Mouse (Mus musculus): ENCODE measurements around the gene Mettl27. TPM values are rescaled to one million over a fixed set of nuclear protein-coding genes. Genes with fewer than 3 reads are reported as not detected.
A peak's percentile ranks its signal among the peaks of the same experiment; 100 is the strongest.
"Not testable (repeated sequence)": the region's sequence is repeated elsewhere in the genome, so short reads cannot be mapped to it uniquely, and the experiment has no call there.

Mettl27 gene
- polyA plus RNA-seq, 1 experiment from 2014 or later, result 17.2 TPM

DNA sequence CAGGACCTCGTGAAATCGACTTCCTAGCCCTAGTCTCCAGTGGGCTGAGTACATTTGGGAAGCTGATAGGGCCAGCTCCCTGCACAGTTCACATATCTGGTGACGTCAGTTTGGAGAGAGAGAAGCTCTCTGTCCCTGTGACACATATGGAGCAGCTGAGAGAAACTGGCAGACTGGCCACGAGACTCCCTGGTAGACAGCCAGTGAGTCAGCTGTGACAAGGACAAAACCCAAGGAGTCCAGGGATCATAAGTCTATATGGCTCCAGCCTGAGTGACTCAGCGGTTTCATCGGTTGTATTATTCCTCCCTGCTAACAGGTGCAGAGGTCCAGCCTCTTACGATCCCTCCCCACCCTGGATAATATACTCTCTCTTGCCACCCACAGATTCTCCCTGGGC is 26.9 kb downstream of the Mettl27 start:
- Histone ChIP-seq H3K9ac (no peak overlapping the region), H3K27ac (replicated peaks) (no peak overlapping the region)

DNA sequence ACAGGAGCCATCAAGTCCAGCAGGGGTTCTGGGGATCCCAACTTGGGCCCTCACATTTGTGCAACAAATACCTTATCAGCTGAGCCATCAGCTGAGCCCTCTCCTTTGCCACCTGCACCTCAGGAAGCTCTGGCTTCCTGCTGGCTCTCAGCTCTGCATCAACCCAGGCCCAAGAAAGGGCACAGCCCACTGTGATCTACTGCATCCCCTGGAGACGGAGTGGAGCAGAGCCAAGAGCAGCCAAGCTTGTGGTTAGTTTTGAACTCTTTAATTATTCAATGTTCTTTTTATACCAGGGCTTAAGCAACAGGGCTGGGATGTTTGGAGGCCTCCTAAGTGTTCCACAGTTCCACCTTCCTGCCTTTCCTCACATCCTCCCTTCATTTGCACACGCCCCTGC is 28.3 kb downstream of the Mettl27 start:
- WGBS (ENCODE audit: insufficient replicate concordance), result 66% methylated on average over 2 of the region's 2 CpGs
- Histone ChIP-seq H3K4me1 (replicated peaks) (peaks cover 3% of the 10 kb centered on the region), H3K9me3 (replicated peaks) (no peaks in the 10 kb centered on the region), H3K4me2 (no peak overlapping the region), H3K4me3 (replicated peaks) (no peak overlapping the region), H3K27me3 (no peaks in the 10 kb centered on the region), H3K9ac (no peak overlapping the region), H3K27ac (replicated peaks) (no peak overlapping the region), H3K36me3 (replicated peaks) (no peaks in the 10 kb centered on the region)
- no peak for ATAC-seq (ENCODE audit: insufficient read depth)

More for the DNA sequence above, 26.9 kb downstream of the Mettl27 start:
- no peak overlapping the region for H3K4me2 ChIP-seq
- H3K9me3 ChIP-seq (replicated peaks), result no peaks in the 10 kb centered on the region
- 57% methylated on average over 7 of the region's 7 CpGs for WGBS (ENCODE audit: insufficient replicate concordance)
- no peaks in the 10 kb centered on the region for H3K36me3 ChIP-seq (replicated peaks)
- no peaks in the 10 kb centered on the region for H3K27me3 ChIP-seq
- no peak for ATAC-seq (ENCODE audit: insufficient read depth)
- no peaks in the 10 kb centered on the region; the same call in 1 of the 2 replicates for H3K4me1 ChIP-seq (replicated peaks)
- no peak overlapping the region for H3K4me3 ChIP-seq (replicated peaks)

DNA sequence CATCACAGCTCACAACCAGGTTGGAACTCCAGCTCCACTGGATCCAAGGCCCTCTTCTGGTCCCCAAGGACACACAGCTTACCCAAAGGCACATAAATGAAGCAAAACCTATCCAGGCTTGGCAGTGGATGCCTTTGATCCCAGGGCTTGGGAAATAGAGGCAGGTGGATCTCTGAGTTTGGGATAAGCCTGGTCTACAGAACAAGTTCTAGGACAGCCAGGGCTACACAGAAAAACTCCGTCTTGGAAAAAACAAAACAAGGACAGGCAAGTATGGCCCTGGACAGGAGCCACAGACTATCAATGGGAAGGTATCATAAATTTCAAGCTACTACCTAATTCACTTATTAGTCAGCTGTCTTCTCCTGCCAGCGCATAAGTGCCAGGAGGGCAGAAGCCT is 29.4 kb downstream of the Mettl27 start:
- no peak overlapping the region for H3K4me3 ChIP-seq (replicated peaks)
- WGBS (ENCODE audit: insufficient replicate concordance), result 74% methylated on average over 2 of the region's 2 CpGs
- peaks cover 13% of the 10 kb centered on the region for H3K4me1 ChIP-seq (replicated peaks)
- H3K9ac ChIP-seq, result no peak overlapping the region
- no peak for ATAC-seq (ENCODE audit: insufficient read depth)
- no peak overlapping the region for H3K27ac ChIP-seq (replicated peaks)
- H3K9me3 ChIP-seq (replicated peaks), result no peaks in the 10 kb centered on the region
- H3K4me2 ChIP-seq, result no peak overlapping the region
- no peaks in the 10 kb centered on the region for H3K36me3 ChIP-seq (replicated peaks)
- H3K27me3 ChIP-seq, result peaks cover 2% of the 10 kb centered on the region; the same call in 1 of the 2 replicates

DNA sequence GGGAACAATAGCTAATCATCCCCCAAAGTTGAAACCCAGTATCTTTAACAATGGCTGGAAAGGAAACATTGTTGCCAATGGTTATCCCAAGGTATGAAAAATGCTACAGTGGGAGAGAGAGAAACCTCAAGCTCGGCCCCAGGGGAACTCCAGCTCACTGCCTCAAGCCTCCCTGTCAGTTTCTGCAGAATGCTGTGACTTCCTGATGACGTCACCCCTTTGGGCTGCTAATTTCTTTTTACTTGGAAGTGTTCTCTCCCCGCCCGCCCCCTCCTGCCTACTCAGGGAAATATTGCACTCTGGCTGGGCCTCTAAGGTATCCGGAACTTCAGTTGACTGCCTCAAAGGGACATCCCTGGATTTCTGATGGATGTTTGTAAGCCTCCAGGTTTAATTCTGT is 31.4 kb downstream of the Mettl27 start:
- Histone ChIP-seq H3K9ac (no peak overlapping the region), H3K4me1 (replicated peaks) (peaks cover 15% of the 10 kb centered on the region), H3K36me3 (replicated peaks) (no peaks in the 10 kb centered on the region), H3K9me3 (replicated peaks) (no peaks in the 10 kb centered on the region), H3K27ac (replicated peaks) (no peak overlapping the region), H3K4me3 (replicated peaks) (no peak overlapping the region), H3K27me3 (peaks cover 14% of the 10 kb centered on the region), H3K4me2 (no peak overlapping the region)
- ATAC-seq (ENCODE audit: insufficient read depth), result no peak
- 28% methylated on average over 5 of the region's 5 CpGs for WGBS (ENCODE audit: insufficient replicate concordance)

DNA sequence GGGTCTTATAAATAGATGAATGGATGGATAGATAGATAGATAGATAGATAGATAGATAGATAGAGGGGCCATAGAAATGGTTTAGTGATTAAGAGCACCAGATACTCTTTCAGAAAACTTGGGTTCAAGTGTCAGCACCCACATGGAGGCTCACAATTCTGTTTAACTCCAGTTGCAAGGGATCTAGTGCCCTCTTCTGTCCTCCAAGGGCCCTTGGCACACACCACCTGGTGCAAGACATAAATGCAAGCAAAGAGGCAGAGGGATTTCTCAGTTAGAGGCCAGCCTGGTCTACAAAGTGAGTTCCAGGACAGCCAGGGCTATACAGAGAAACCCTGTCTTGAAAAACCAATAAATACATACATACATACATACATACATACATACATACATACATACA is 32.5 kb downstream of the Mettl27 start:
- H3K27ac ChIP-seq (replicated peaks); H3K9ac ChIP-seq; ATAC-seq (ENCODE audit: insufficient read depth); H3K4me2 ChIP-seq; H3K36me3 ChIP-seq (replicated peaks); H3K9me3 ChIP-seq (replicated peaks); H3K4me3 ChIP-seq (replicated peaks): not testable (repeated sequence)
- H3K27me3 ChIP-seq, result peaks cover 14% of the 10 kb centered on the region
- peaks cover 15% of the 10 kb centered on the region for H3K4me1 ChIP-seq (replicated peaks)

DNA sequence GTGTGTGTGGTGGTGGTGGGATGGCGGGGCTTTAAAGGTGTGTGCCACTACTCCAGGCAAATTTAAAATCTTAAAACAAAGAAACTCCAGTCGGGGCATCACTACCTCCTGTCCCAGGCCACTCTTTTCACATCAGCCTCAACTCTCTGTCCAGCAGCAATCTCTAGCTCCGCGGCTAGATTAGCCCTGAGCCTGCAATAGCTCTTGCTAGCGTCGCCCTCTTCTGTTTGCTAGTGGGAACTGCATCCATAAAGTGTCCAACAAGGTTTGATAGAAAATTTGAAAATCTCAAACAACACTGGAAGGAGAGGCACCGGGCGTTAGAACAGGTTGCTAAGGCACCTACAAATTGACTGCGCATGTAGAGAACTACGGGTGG is 33.3 kb downstream of the Mettl27 start:
- H3K36me3 ChIP-seq (replicated peaks), result no peaks in the 10 kb centered on the region
- no peaks in the 10 kb centered on the region for H3K9me3 ChIP-seq (replicated peaks)
- peaks cover 15% of the 10 kb centered on the region for H3K4me1 ChIP-seq (replicated peaks)
- 5% methylated on average over 10 of the region's 10 CpGs for WGBS (ENCODE audit: insufficient replicate concordance)
- H3K9ac ChIP-seq, result peak overlapping the region; percentile 25; the same call in 1 of the 2 replicates
- ATAC-seq (ENCODE audit: insufficient read depth), result peak; percentile 63
- H3K27me3 ChIP-seq, result peaks cover 14% of the 10 kb centered on the region
- no peak overlapping the region for H3K27ac ChIP-seq (replicated peaks)
- peak overlapping the region; percentile 71 for H3K4me2 ChIP-seq
- H3K4me3 ChIP-seq (replicated peaks), result peak overlapping the region; percentile 34

DNA sequence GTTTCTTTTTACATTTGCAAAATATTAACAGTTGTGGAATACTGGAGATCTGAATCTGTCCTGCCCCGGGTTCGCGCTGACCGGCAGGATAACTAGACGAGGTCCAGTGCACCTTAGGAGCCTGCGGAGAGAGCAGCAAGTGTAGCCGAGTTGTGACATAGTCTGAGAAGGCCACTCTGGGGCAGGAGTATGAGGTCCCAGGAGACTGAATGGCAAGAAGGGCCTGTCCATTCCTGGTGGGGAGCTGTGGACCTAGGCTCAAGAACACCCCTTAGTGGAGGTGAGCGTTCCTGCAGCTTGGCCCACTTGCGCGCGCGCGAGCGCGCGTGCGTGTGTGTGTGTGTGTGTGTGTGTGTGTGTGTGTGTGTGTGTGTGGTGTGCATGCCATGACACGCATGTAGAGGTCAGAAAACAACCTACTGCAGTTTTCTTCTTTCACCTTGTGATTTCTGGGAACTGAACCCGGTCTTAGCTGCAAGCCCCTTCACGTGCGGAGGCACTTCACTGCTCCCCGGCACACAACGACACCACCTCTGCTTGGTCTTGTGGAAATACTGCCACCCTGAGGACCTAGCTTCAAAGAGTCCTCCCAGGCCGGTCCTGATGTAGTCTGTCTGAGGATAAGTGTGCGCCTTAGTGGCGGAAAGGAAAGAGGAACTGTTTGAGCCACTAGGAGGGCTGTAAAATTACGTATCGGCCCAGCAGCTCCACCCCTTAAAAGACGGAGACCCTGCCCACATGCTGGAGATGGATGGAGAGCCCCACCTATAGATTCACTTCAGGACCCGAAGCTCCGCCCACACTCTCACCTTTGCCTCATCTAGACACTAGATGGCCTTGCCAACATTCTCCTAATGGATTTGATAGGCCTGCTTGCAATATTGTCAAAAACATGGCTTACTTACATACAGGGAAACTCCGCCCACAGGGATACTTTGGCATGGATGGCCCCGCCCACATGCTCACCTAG is 34.0 kb downstream of the Mettl27 start:
- Histone ChIP-seq H3K4me2 (peak overlapping the region; percentile 71), H3K4me1 (replicated peaks) (peaks cover 15% of the 10 kb centered on the region), H3K9me3 (replicated peaks) (no peaks in the 10 kb centered on the region), H3K27me3 (peaks cover 14% of the 10 kb centered on the region), H3K9ac (peak overlapping the region; percentile 25; the same call in 1 of the 2 replicates), H3K4me3 (replicated peaks) (peak overlapping the region; percentile 34), H3K36me3 (replicated peaks) (no peaks in the 10 kb centered on the region), H3K27ac (replicated peaks) (no peak overlapping the region)
- 6% methylated on average over 33 of the region's 33 CpGs for WGBS (ENCODE audit: insufficient replicate concordance)
- peak; percentile 79 for ATAC-seq (ENCODE audit: insufficient read depth)

DNA sequence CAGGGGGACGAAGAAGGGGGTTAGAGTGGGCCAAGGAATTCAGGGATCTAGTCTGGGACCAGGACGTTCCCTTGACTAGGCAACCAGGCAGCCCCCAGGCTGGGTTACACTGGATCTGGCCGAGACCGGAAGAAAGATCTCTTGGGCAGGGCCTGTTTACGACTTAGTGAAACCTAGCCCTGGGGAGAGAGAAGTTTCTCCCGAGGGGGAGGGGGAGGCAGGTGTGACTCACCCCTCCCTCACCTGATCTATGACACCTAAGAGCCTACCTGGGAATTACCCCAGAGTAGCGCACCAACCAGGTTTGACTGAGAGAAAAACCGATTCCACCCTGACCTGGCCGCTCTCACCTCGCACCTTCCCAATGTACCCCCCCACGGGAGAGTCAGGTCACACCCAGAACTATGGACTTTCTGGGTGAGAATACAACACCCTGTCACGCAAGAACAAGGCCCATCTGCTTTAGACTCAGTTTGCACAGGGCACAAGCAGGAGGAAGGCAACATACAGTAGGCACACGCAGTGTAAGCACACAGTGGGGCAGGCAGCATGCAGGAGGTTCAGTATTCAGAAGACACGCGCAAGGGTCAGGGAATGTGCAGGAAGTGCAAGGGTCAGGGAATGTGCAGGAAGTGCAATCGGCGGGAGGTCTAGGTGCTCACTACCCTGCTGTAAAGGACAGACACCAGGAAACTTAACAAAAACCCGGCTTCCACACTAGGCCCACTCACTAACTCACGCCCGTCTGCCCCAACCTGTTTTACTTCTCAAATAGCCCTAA is 35.2 kb downstream of the Mettl27 start:
- H3K36me3 ChIP-seq (replicated peaks), result no peaks in the 10 kb centered on the region
- peaks cover 17% of the 10 kb centered on the region for H3K4me1 ChIP-seq (replicated peaks)
- peaks cover 14% of the 10 kb centered on the region for H3K27me3 ChIP-seq
- H3K4me2 ChIP-seq, result no peak overlapping the region
- WGBS (ENCODE audit: insufficient replicate concordance), result 74% methylated on average over 20 of the region's 20 CpGs
- no peak overlapping the region for H3K9ac ChIP-seq
- no peak for ATAC-seq (ENCODE audit: insufficient read depth)
- no peaks in the 10 kb centered on the region for H3K9me3 ChIP-seq (replicated peaks)
- H3K27ac ChIP-seq (replicated peaks), result no peak overlapping the region
- H3K4me3 ChIP-seq (replicated peaks), result no peak overlapping the region

DNA sequence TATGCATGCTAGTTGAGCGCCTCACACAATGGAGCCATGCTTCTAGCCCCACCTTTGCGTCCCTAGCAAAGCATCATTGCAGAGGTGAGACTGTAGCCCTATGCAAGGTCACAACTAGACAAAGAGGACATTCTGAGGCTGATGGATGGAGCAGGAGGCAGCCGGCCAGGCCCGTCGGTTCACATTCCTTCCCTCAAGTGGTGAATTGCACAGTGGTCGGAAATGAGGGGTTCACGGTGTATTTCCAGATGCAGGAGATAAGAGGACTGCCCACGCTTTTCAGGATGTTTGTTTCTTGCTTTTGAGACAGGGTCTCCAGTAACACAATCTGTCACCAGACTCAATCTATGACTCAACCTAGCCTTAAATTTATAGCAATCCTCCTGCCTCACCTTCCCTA is 38.5 kb downstream of the Mettl27 start:
- no peak overlapping the region for H3K9ac ChIP-seq
- H3K9me3 ChIP-seq (replicated peaks), result no peaks in the 10 kb centered on the region
- H3K27ac ChIP-seq (replicated peaks), result no peak overlapping the region
- no peak overlapping the region for H3K4me2 ChIP-seq
- no peak overlapping the region for H3K4me3 ChIP-seq (replicated peaks)
- 57% methylated on average over 8 of the region's 8 CpGs for WGBS (ENCODE audit: insufficient replicate concordance)
- peaks cover 14% of the 10 kb centered on the region for H3K27me3 ChIP-seq
- ATAC-seq (ENCODE audit: insufficient read depth), result no peak
- H3K4me1 ChIP-seq (replicated peaks), result peaks cover 41% of the 10 kb centered on the region
- H3K36me3 ChIP-seq (replicated peaks), result no peaks in the 10 kb centered on the region

DNA sequence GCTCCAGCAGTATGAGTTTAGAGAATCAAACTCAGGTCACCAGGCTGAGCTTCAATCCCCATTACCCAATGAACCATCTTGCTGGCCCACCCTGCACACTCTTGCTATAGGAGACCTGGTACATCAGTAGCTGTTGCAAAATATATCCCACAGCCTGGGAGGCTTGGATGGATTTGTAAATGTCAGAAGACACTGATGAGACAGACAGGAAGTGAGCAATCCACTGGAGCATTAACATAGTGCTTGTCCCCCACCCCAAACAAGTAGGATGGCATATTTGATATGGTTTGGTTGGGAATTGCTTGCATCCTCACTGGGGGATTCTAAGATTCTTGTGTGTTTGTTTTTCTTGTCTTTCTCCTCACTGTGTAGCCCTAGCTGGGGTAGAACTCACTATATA is 40.9 kb downstream of the Mettl27 start:
- Histone ChIP-seq H3K36me3 (replicated peaks) (no peaks in the 10 kb centered on the region), H3K4me2 (no peak overlapping the region), H3K9me3 (replicated peaks) (no peaks in the 10 kb centered on the region), H3K4me1 (replicated peaks) (peaks cover 52% of the 10 kb centered on the region), H3K27me3 (peaks cover 3% of the 10 kb centered on the region; the same call in 1 of the 2 replicates), H3K9ac (no peak overlapping the region), H3K27ac (replicated peaks) (no peak overlapping the region), H3K4me3 (replicated peaks) (no peak overlapping the region)
- no peak for ATAC-seq (ENCODE audit: insufficient read depth)

DNA sequence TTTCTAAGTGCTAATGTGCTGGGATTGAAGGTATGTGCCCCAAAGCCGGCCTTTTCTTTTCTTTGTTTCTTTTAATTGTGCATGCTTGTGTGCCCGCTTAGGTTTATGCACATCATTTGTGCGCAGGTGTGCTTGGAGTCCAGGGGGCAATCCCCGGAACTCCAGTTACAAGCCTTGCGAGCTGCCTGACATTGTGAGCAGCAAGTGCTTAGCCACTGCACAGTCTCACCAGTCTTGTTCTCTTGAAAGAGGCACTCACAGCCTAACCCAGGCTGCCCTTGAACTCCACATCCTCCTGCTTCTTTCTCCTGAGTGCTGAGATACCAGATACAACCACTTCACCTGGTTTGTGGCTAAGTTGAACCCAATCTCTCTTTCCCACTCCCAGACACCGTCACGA is 41.4 kb downstream of the Mettl27 start:
- Histone ChIP-seq H3K4me1 (replicated peaks) (peaks cover 54% of the 10 kb centered on the region), H3K4me3 (replicated peaks) (no peak overlapping the region), H3K27ac (replicated peaks) (no peak overlapping the region), H3K4me2 (no peak overlapping the region), H3K36me3 (replicated peaks) (no peaks in the 10 kb centered on the region), H3K9me3 (replicated peaks) (no peaks in the 10 kb centered on the region), H3K9ac (no peak overlapping the region), H3K27me3 (peaks cover under 1% of the 10 kb centered on the region; the same call in 1 of the 2 replicates)
- no peak for ATAC-seq (ENCODE audit: insufficient read depth)
- 64% methylated on average over 7 of the region's 7 CpGs for WGBS (ENCODE audit: insufficient replicate concordance)
